Mouse (Mus musculus) small intestine, adult 2 months (tissue): ENCODE data around the gene Dpyd.

Source experiments
- CTCF ChIP-seq: fragments of 200-500 bp; IDR thresholded peaks from 2 replicates; pipeline ENCODE4 v1.5.1; 2012; ENCODE audit warnings: low read depth, mild to moderate bottlenecking, control low read depth, inconsistent platforms, low read length, moderate library complexity, mixed read lengths; ENCODE audit not compliant: insufficient replicate concordance, insufficient read length; ENCODE audit errors: extremely low read depth
- POLR2A ChIP-seq: fragments of 200-500 bp; IDR thresholded peaks from 2 replicates; pipeline ENCODE4 v1.6.1; 2012; ENCODE audit warnings: low read depth, mild to moderate bottlenecking, control low read depth, inconsistent platforms, low read length, moderate library complexity

DNA sequence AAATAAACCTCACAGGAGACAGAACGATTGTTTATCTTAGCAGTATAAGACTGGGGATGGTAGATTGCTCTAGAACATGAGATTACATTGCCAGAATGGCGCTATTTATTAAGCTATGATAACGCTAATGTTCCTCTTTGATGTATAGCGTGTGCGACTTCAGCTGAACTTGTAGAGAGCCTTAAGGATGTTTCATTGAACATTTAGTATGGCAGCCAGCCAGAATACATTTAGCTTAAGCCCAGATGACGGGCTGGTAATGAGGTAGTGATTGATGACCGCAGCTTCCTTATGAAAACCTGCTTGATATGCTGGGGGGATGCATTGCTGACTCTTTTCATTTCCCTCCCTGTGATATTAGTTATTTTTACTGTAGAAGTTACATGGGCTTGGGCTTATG is 293.5 kb downstream of the Dpyd start:
- TF ChIP-seq CTCF (no peak), POLR2A (no peak)
